Mouse (Mus musculus) CH12.LX (cell line): ENCODE data around the gene Phf5a. TPM values are rescaled to one million over a fixed set of nuclear protein-coding genes. Genes with fewer than 3 reads are reported as not detected.

Experiments used
- DNase-seq: peaks from one replicate; pipeline ENCODE4 v3.0.0-alpha.2; 2013; ENCODE audit errors: extremely low read depth
- H3K27ac ChIP-seq: 2 replicates; pipeline ENCODE4 v1.5.1; 2012; ENCODE audit warnings: low read depth, mild to moderate bottlenecking, control low read depth, moderate library complexity; ENCODE audit not compliant: insufficient read depth
- H3K27me3 ChIP-seq: replicated peaks from 2 replicates; pipeline ENCODE3; 2012; ENCODE audit warnings: inconsistent platforms
- H3K36me3 ChIP-seq, 2 experiments: replicated peaks in 1 of 2; 2 replicates each; pipeline versions ENCODE3 to v1.6.1; 2012; ENCODE audit warnings: inconsistent platforms in 1 of 2, low read length in 1 of 2, mild to moderate bottlenecking in 1 of 2, mixed read lengths in 1 of 2, moderate library complexity in 1 of 2; ENCODE audit not compliant: control insufficient read depth in 1 of 2, insufficient read depth in 1 of 2
- H3K4me1 ChIP-seq, 2 experiments: 2 replicates each; pipeline ENCODE4 v1.6.1; 2012; ENCODE audit warnings: inconsistent platforms in 1 of 2, moderate library complexity in 1 of 2; ENCODE audit not compliant: insufficient read depth in 2 of 2, control insufficient read depth in 1 of 2
- H3K4me2 ChIP-seq: 2 replicates; pipeline ENCODE4 v1.6.1; 2012; ENCODE audit warnings: low read depth, mild to moderate bottlenecking, control low read depth; ENCODE audit not compliant: poor library complexity, insufficient read depth, severe bottlenecking
- H3K4me3 ChIP-seq, 3 experiments: fragments of 150-350 bp in 1 of 3; sonication (generic) in 1 of 3; replicated peaks in 1 of 3; 2 replicates each; pipeline versions ENCODE3 to v1.5.1; 2011 to 2012; ENCODE audit warnings: low read depth in 2 of 3, low read length in 2 of 3, mild to moderate bottlenecking in 2 of 3, moderate library complexity in 2 of 3, control low read depth in 1 of 3, improper control_type of control experiment in 1 of 3, inconsistent platforms in 1 of 3, mixed read lengths in 1 of 3; ENCODE audit not compliant: poor library complexity in 1 of 3
- H3K79me2 ChIP-seq: replicated peaks from 2 replicates; pipeline ENCODE4 v1.6.1; 2012; ENCODE audit warnings: mild to moderate bottlenecking, moderate library complexity; ENCODE audit not compliant: control insufficient read depth, poor library complexity, insufficient read depth, severe bottlenecking; ENCODE audit errors: extremely low read depth
- H3K9ac ChIP-seq: 2 replicates; pipeline ENCODE4 v1.6.1; 2012; ENCODE audit warnings: low read depth, mild to moderate bottlenecking, control low read depth, moderate library complexity; ENCODE audit not compliant: insufficient read depth
- H3K9me3 ChIP-seq: replicated peaks from 2 replicates; pipeline ENCODE3; 2012; ENCODE audit warnings: low read length, inconsistent platforms, mixed read lengths
- CHD2 ChIP-seq: IDR thresholded peaks from 2 replicates; pipeline ENCODE4 v1.6.1; 2011; ENCODE audit warnings: low read length, improper control_type of control experiment
- GABPA ChIP-seq: IDR thresholded peaks from 2 replicates; pipeline ENCODE4 v1.6.1; 2012; ENCODE audit warnings: low read depth, low read length, improper control_type of control experiment, inconsistent platforms; ENCODE audit not compliant: insufficient replicate concordance
- HCFC1 ChIP-seq: IDR thresholded peaks from 2 replicates; pipeline ENCODE4 v1.6.1; 2012; ENCODE audit warnings: low read depth, mild to moderate bottlenecking, inconsistent platforms, low read length, improper control_type of control experiment
- IRF4 ChIP-seq: IDR thresholded peaks from 2 replicates; pipeline ENCODE4 v1.6.1; 2014; ENCODE audit warnings: low read depth, mild to moderate bottlenecking, inconsistent platforms, low read length, improper control_type of control experiment
- MAZ ChIP-seq: IDR thresholded peaks from 2 replicates; pipeline ENCODE4 v1.6.1; 2012; ENCODE audit warnings: low read depth, mild to moderate bottlenecking, inconsistent platforms, low read length, improper control_type of control experiment, moderate library complexity
- MXI1 ChIP-seq: IDR thresholded peaks from 2 replicates; pipeline ENCODE4 v1.6.1; 2011; ENCODE audit warnings: mild to moderate bottlenecking, low read depth, low read length, improper control_type of control experiment
- MYC ChIP-seq: IDR thresholded peaks from 2 replicates; pipeline ENCODE4 v1.6.1; 2011; ENCODE audit warnings: low read depth, mild to moderate bottlenecking, improper control_type of control experiment, low read length
- NELFE ChIP-seq: IDR thresholded peaks from 2 replicates; pipeline ENCODE4 v1.6.1; 2011; ENCODE audit warnings: low read depth, low read length, improper control_type of control experiment
- POLR2A ChIP-seq: IDR thresholded peaks from 2 replicates; pipeline ENCODE4 v1.6.1; 2011; ENCODE audit warnings: low read depth, mild to moderate bottlenecking, improper control_type of control experiment, low read length
- POLR2AphosphoS2 ChIP-seq: IDR thresholded peaks from 2 replicates; pipeline ENCODE4 v1.6.1; 2011; ENCODE audit warnings: low read depth, low read length, improper control_type of control experiment
- SIN3A ChIP-seq: IDR thresholded peaks from 2 replicates; pipeline ENCODE4 v1.6.1; 2012; ENCODE audit warnings: low read length, improper control_type of control experiment, inconsistent platforms
- SMC3 ChIP-seq: IDR thresholded peaks from 2 replicates; pipeline ENCODE4 v1.6.1; 2011; ENCODE audit warnings: low read depth, low read length, improper control_type of control experiment
- TBP ChIP-seq: conservative IDR thresholded peaks from 2 replicates; pipeline ENCODE4 v1.6.1; 2011; ENCODE audit warnings: low read depth, low read length, improper control_type of control experiment
- USF1 ChIP-seq: IDR thresholded peaks from 2 replicates; pipeline ENCODE4 v1.6.1; 2014; ENCODE audit warnings: low read depth, mild to moderate bottlenecking, inconsistent platforms, low read length, improper control_type of control experiment
- USF2 ChIP-seq: conservative IDR thresholded peaks from 2 replicates; pipeline ENCODE4 v1.6.1; 2011; ENCODE audit warnings: low read depth, low read length, improper control_type of control experiment
- ZC3H11A ChIP-seq: IDR thresholded peaks from 2 replicates; pipeline ENCODE4 v1.6.1; 2012; ENCODE audit warnings: low read depth, mild to moderate bottlenecking, inconsistent platforms, low read length, improper control_type of control experiment
- dilution Hi-C: fragments of 300-500 bp; cut with MboI; formaldehyde crosslinking; loops from 2 replicates; pipeline ENCODE4 v1.14.3; 2020; ENCODE audit warnings: low sequenced_read_pairs; ENCODE audit not compliant: extremely low pct_unique_long_range_greater_than_20kb, extremely low pct_ligation_motif_present
- in situ Hi-C: fragments of 300-500 bp; cut with MboI; formaldehyde crosslinking; loops from 3 replicates; pipeline ENCODE4 v1.14.3; 2019; ENCODE audit warnings: low sequenced_read_pairs, low pct_ligation_motif_present, low pct_unique_long_range_greater_than_20kb, mixed read lengths
- polyA plus RNA-seq: library from polyadenylated mRNA; unstranded; fragments of >175 nt; gene quantifications from 2 replicates; pipeline ENCODE4 v1.2.1, GENCODE M21; 2012; ENCODE audit warnings: low read depth; ENCODE audit not compliant: insufficient read length
- total RNA-seq, 2 experiments: library from RNA; depleted of rRNA; stranded (reverse); fragments of 300-350 nt in 1 of 2; fragments of >200 nt in 1 of 2; gene quantifications; 2 replicates each; pipeline ENCODE4 v1.2.3; 2012 to 2014

Phf5a gene
- total and polyA plus RNA-seq, 3 experiments: 86.3 to 177 (median 116) TPM

DNA sequence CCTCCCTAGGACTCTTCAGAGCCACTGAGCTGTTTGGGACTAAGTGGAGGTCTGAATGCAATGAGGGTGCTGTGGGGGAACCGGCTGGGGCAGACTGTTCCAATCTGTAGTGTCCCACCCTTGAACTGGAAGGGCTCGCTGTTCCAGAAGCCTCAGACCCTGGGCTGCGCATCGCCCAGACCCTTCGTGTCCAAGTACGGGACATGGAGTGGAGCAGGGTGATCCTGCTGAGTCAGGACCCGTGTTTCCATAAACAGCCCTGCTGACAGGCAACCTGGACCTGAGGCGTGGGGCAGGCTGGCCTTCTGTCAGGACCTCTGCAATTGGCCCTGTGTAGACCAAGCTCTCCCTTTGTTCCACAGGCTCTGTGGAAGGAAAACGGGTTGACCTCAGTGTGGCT, 25.0 kb downstream of the Phf5a start:
- in situ Hi-C loops: no loop called here
- peaks cover 5% of the 10 kb centered on the region for H3K79me2 ChIP-seq
- peaks cover 8 to 35% of the 10 kb centered on the region in 2 experiments for H3K4me1 ChIP-seq
- DNase-seq: no peak
- no peaks in the 10 kb centered on the region for H3K27me3 ChIP-seq
- H3K9me3 ChIP-seq: no peaks in the 10 kb centered on the region
- H3K27ac ChIP-seq: no peak overlapping the region
- H3K36me3 ChIP-seq: peaks cover 34 to 52% of the 10 kb centered on the region in 2 experiments
- no peak overlapping the region for H3K4me3 ChIP-seq
- no peak overlapping the region for H3K9ac ChIP-seq
- dilution Hi-C loops: no loop called here
- H3K4me2 ChIP-seq: no peak overlapping the region
- no peak for TF ChIP-seq MXI1
- no peak for TF ChIP-seq HCFC1
- no peak for TF ChIP-seq SMC3
- no peak for TF ChIP-seq USF1
- no peak for TF ChIP-seq SIN3A
- TF ChIP-seq NELFE: no peak
- no peak for TF ChIP-seq MAZ
- no peak for TF ChIP-seq CHD2
- no peak for TF ChIP-seq POLR2AphosphoS2
- TF ChIP-seq MYC: no peak
- no peak for TF ChIP-seq IRF4
- no peak for TF ChIP-seq USF2
- no peak for TF ChIP-seq ZC3H11A
- TF ChIP-seq TBP: no peak
- no peak for TF ChIP-seq GABPA

DNA sequence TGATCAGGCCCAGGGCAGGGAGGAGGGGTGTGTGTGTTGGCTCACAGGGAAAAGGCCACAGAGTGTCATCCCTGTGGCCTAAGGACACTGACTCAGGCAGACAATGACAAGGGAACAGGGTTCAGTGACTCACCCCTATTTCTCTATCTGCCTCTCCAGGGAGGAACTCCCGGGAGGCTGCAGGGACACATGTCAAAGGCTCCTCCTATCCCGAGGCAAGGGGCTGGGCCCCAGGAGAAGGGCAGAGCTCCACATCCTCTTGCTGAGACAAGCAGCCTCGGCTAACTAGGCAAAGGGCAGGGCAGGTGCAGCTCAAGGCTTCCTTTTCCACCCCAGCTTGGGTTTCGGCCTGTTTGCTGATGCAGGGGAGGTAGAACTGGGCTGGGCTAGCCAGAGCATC, 26.0 kb downstream of the Phf5a start:
- in situ Hi-C loops (no loop called here), dilution Hi-C loops (no loop called here)
- Histone ChIP-seq H3K9ac (no peak overlapping the region), H3K36me3 (peaks cover 23 to 42% of the 10 kb centered on the region in 2 experiments), H3K27me3 (no peaks in the 10 kb centered on the region), H3K27ac (no peak overlapping the region), H3K4me2 (no peak overlapping the region), H3K4me1 (peaks cover 8 to 39% of the 10 kb centered on the region in 2 experiments), H3K4me3 (no peak overlapping the region), H3K79me2 (peaks cover 5% of the 10 kb centered on the region), H3K9me3 (no peaks in the 10 kb centered on the region)
- TF ChIP-seq USF1 (no peak), POLR2A (no peak)
- peak; percentile 66 for DNase-seq
